Mouse (Mus musculus) myocyte (in vitro differentiated cells): ENCODE results near the gene Prop1.

Experiments
- E2F4 ChIP-seq: IDR thresholded peaks from one replicate; pipeline ENCODE4 v1.6.1; 2011; ENCODE audit warnings: mild to moderate bottlenecking, control low read depth, moderate library complexity; ENCODE audit not compliant: insufficient read depth
- MAX ChIP-seq: IDR thresholded peaks from one replicate; pipeline ENCODE4 v1.6.1; 2011; ENCODE audit warnings: low read depth, mild to moderate bottlenecking, control low read depth
- MYOD1 ChIP-seq, 3 experiments: IDR thresholded peaks; one replicate each; pipeline ENCODE4 v1.6.1; 2011; ENCODE audit warnings: control low read depth in 2 of 3, low read depth in 2 of 3, mild to moderate bottlenecking in 2 of 3, moderate library complexity in 1 of 3; ENCODE audit not compliant: insufficient read length in 2 of 3, control insufficient read depth in 1 of 3
- MYOG ChIP-seq, 3 experiments: IDR thresholded peaks; one replicate each; pipeline ENCODE4 v1.6.1; 2011; ENCODE audit warnings: control low read depth in 2 of 3, low read depth in 2 of 3, mild to moderate bottlenecking in 2 of 3; ENCODE audit not compliant: insufficient read length in 2 of 3, control insufficient read depth in 1 of 3, insufficient read depth in 1 of 3
- POLR2A ChIP-seq: IDR thresholded peaks from one replicate; pipeline ENCODE4 v1.6.1; 2011; ENCODE audit warnings: low read depth, mild to moderate bottlenecking, control low read depth, moderate library complexity; ENCODE audit not compliant: insufficient read length
- POLR2AphosphoS2 ChIP-seq: IDR thresholded peaks from one replicate; pipeline ENCODE4 v1.6.1; 2011; ENCODE audit warnings: low read depth, control low read depth; ENCODE audit not compliant: insufficient read length
- REST ChIP-seq: IDR thresholded peaks from one replicate; pipeline ENCODE4 v1.6.1; 2011; ENCODE audit warnings: mild to moderate bottlenecking, control low read depth, moderate library complexity; ENCODE audit not compliant: insufficient read depth, insufficient read length
- TCF12 ChIP-seq: IDR thresholded peaks from one replicate; pipeline ENCODE4 v1.6.1; 2011; ENCODE audit warnings: mild to moderate bottlenecking, control low read depth; ENCODE audit not compliant: poor library complexity, insufficient read depth, severe bottlenecking
- USF1 ChIP-seq: IDR thresholded peaks from one replicate; pipeline ENCODE4 v1.6.1; 2011; ENCODE audit warnings: low read depth, mild to moderate bottlenecking, control low read depth, moderate library complexity

DNA sequence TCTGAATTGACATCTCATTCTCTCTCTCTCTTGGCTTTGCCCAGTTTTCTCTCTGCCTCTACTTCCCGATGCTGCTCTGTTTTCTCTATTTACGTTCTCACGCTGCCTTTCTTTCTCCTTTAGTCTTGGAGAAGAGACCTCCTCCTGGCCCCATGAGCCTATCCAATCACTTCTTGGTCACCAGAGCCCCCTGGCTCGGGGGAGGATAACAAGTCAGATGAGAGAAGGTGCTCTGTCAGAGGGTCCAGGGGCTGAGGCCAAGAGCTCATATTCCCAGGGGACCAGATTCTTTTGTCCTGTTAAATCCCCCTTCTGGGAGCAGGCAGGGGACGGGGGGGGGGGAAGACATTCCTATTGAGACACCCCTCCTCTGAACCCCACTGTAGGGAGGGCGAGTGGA lies at the start of gene Prop1:
- TF ChIP-seq POLR2A (no peak), MAX (no peak), MYOD1 (IDR thresholded peaks at IDR 0.05; ENCODE audit: control insufficient read depth in 1 of 3, insufficient read length in 2 of 3, low read depth in 2 of 3) (no peak), REST (no peak), USF1 (no peak), MYOG (IDR thresholded peaks at IDR 0.05; ENCODE audit: control insufficient read depth in 1 of 3, insufficient read depth in 1 of 3, insufficient read length in 2 of 3, low read depth in 2 of 3) (no peak), POLR2AphosphoS2 (no peak), TCF12 (no peak), E2F4 (no peak)
